Mouse (Mus musculus): ENCODE data around the gene Kcnk2. TPM values are rescaled to one million over a fixed set of nuclear protein-coding genes. Genes with fewer than 3 reads are reported as not detected.

Gene Kcnk2
- 10.6 and 11.6 TPM in 2 replicates for polyA plus RNA-seq (2015; fragmentation: Nextera tagmentation; extraction: Ambion mirVana)

DNA sequence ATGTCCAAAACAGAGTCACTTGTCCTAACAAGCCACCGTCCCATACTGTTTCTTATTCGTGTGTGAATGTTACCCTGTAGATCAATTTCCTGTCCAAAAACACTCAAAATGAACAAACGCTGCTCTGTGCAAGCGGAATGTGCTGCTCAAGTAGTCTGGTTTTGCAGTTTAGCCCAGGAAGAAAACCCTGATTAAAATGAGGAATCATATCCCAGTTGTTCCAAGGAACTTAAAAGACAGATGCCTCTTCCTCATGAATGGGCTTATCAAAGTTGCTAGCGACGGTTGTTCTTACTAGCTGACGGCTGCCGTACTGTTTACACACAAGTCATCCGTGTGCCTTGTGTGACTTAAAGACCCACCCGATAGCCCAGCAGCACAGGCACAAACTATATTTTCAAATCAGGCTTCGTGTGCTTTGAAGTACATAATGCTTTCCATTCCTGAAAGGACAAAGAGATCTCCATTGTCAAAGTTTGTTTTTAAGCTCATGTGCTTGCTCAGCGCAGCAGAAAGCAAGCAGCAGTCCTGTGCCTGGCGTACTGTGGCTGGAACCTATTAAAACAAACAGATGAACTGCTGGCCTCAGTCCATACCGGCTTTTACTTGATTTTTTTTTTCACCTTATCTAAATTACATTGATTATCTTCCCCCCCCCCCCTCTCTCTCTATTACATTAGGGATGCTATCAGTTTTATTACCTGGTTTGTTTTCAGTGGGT lies at the start of gene Kcnk2:
Gene Kcnk2, minus strand, starts transcription at position 51 of the 721 bp plus-strand sequence.
- Histone ChIP-seq H3K4me1 (no peaks in the 10 kb centered on the region), H3K4me2 (no peak within 1 kb of the TSS), H3K27ac (no peak within 1 kb of the TSS), H3K9ac (no peak within 1 kb of the TSS), H3K27me3 (no peaks in the 10 kb centered on the region), H3K4me3 (no peak within 1 kb of the TSS), H3K36me3 (ENCODE audit: poor library complexity, severe bottlenecking) (no peaks in the 10 kb centered on the region), H3K9me3 (replicated peaks) (no peaks in the 10 kb centered on the region)
- no peak for ATAC-seq
- 45% methylated on average over 14 of the region's 14 CpGs for WGBS

- Histone ChIP-seq H3K9ac (no peak overlapping the region), H3K4me3 (no peak overlapping the region), H3K4me1 (no peaks in the 10 kb centered on the region), H3K27me3 (no peaks in the 10 kb centered on the region), H3K9me3 (replicated peaks) (no peaks in the 10 kb centered on the region), H3K36me3 (ENCODE audit: poor library complexity, severe bottlenecking) (no peaks in the 10 kb centered on the region), H3K27ac (no peak overlapping the region), H3K4me2 (no peak overlapping the region)
- WGBS, result 87% methylated on average over 9 of the region's 9 CpGs
- ATAC-seq, result no peak
These were observed 38.7 kb upstream of the Kcnk2 start for GRCm38 (mm10) chr1:189440741-189441140.

GRCm38 (mm10) chr1:189437126-189437525 lies 35.1 kb upstream of the Kcnk2 start:
- H3K9me3 ChIP-seq (replicated peaks), result no peaks in the 10 kb centered on the region
- no peak overlapping the region for H3K4me2 ChIP-seq
- no peak for ATAC-seq
- H3K4me1 ChIP-seq, result no peaks in the 10 kb centered on the region
- H3K27me3 ChIP-seq, result no peaks in the 10 kb centered on the region
- no peaks in the 10 kb centered on the region for H3K36me3 ChIP-seq (ENCODE audit: poor library complexity, severe bottlenecking)
- H3K27ac ChIP-seq, result no peak overlapping the region
- no peak overlapping the region for H3K4me3 ChIP-seq
- WGBS, result 76% methylated on average over 5 of the region's 5 CpGs
- no peak overlapping the region for H3K9ac ChIP-seq

GRCm38 (mm10) chr1:189435452-189435851 lies 33.4 kb upstream of the Kcnk2 start:
- Histone ChIP-seq H3K36me3 (ENCODE audit: poor library complexity, severe bottlenecking) (no peaks in the 10 kb centered on the region), H3K9ac (no peak overlapping the region), H3K4me2 (no peak overlapping the region), H3K4me3 (no peak overlapping the region), H3K27ac (no peak overlapping the region), H3K9me3 (replicated peaks) (no peaks in the 10 kb centered on the region), H3K4me1 (peaks cover 6% of the 10 kb centered on the region; the same call in 1 of the 2 replicates), H3K27me3 (no peaks in the 10 kb centered on the region)
- 0 out of 2 replicates have a peak, but pooled peaks have one; percentile 19 for ATAC-seq
- WGBS, result 77% methylated on average over 10 of the region's 10 CpGs

- Histone ChIP-seq H3K4me2 (no peak overlapping the region), H3K4me1 (peaks cover 8% of the 10 kb centered on the region; the same call in 1 of the 2 replicates), H3K27me3 (no peaks in the 10 kb centered on the region), H3K4me3 (no peak overlapping the region), H3K36me3 (ENCODE audit: poor library complexity, severe bottlenecking) (no peaks in the 10 kb centered on the region), H3K9me3 (replicated peaks) (no peaks in the 10 kb centered on the region), H3K9ac (no peak overlapping the region), H3K27ac (no peak overlapping the region)
- 13% methylated on average over 5 of the region's 5 CpGs for WGBS
- ATAC-seq, result no peak
These were observed 29.4 kb upstream of the Kcnk2 start for GRCm38 (mm10) chr1:189431479-189431878.

DNA sequence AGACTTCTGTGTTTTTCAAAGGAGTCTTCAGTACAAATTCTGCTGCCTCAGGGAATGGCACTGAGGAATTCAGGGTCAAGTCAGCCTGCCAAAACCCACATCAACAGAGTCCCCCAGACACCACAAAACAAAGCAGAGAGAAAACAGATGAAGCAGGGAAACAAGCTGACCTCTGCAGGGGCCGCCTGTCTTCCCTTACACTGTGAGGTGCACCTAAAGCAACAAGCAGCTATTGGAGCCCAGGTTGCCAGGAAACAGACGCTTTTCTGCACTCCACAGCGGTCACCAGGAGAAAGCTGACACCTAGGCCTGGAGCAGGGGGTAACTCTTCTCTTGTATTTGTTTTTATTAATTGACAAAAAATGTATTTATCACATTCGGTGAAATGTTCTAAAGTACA lies 28.5 kb upstream of the Kcnk2 start:
- 17% methylated on average over 4 of the region's 4 CpGs for WGBS
- Histone ChIP-seq H3K27me3 (no peaks in the 10 kb centered on the region), H3K9ac (no peak overlapping the region), H3K36me3 (ENCODE audit: poor library complexity, severe bottlenecking) (no peaks in the 10 kb centered on the region), H3K9me3 (replicated peaks) (no peaks in the 10 kb centered on the region), H3K4me2 (no peak overlapping the region), H3K4me1 (peaks cover 8% of the 10 kb centered on the region; the same call in 1 of the 2 replicates), H3K4me3 (no peak overlapping the region), H3K27ac (no peak overlapping the region)
- no peak for ATAC-seq

- no peak overlapping the region for H3K4me2 ChIP-seq
- H3K9ac ChIP-seq, result no peak overlapping the region
- 81% methylated on average over 10 of the region's 10 CpGs for WGBS
- no peak overlapping the region for H3K4me3 ChIP-seq
- H3K4me1 ChIP-seq, result peaks cover 8% of the 10 kb centered on the region; the same call in 1 of the 2 replicates
- no peaks in the 10 kb centered on the region for H3K27me3 ChIP-seq
- no peak overlapping the region for H3K27ac ChIP-seq
- no peaks in the 10 kb centered on the region for H3K9me3 ChIP-seq (replicated peaks)
- H3K36me3 ChIP-seq (ENCODE audit: poor library complexity, severe bottlenecking), result no peaks in the 10 kb centered on the region
- ATAC-seq, result no peak
These were observed 27.5 kb upstream of the Kcnk2 start for GRCm38 (mm10) chr1:189429566-189429965.

DNA sequence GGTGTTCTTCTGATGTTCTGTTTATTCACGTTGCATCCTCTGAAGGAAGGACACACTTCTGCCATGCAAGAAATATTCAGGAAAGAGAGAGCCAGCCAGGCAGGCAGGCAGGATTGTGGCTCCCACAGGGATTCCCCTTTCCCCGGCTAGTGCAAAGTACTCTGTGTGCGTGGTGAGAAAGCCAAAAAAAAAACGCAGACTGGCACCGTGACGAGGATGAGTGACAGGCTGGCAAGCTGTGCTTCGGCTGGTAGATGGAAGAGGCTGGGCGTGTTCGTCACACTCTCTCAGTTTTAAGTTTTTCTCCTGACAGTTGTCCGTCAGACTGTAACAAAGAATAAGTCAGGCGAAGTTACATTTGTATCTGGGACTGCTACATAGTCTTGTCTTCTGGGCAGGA lies 24.2 kb upstream of the Kcnk2 start:
- Histone ChIP-seq H3K9me3 (replicated peaks) (no peaks in the 10 kb centered on the region), H3K4me3 (no peak overlapping the region), H3K4me2 (no peak overlapping the region), H3K27ac (no peak overlapping the region), H3K4me1 (peaks cover 8% of the 10 kb centered on the region; the same call in 1 of the 2 replicates), H3K9ac (no peak overlapping the region), H3K27me3 (no peaks in the 10 kb centered on the region), H3K36me3 (ENCODE audit: poor library complexity, severe bottlenecking) (no peaks in the 10 kb centered on the region)
- 82% methylated on average over 11 of the region's 11 CpGs for WGBS
- no peak for ATAC-seq

DNA sequence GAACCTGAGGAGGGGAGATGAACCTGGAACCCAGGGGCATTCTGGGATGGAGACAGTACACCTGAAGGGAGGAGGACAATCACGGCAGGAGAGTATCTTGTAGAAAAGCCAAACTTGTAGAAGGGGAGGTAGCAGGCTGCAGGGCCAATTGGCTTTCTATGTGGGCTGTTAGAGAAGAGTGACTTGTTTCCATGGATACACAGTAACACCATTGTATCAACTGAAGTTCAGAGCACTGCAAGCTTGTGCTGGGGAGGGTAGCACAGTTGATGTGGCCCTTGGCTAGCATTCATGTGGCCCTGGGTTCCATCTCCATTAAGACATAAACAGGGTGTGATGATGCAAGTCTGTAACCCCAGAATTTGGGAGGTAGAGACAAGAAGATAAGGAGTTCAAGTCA lies 17.8 kb upstream of the Kcnk2 start:
- Histone ChIP-seq H3K9ac (no peak overlapping the region), H3K4me3 (no peak overlapping the region), H3K36me3 (ENCODE audit: poor library complexity, severe bottlenecking) (no peaks in the 10 kb centered on the region), H3K27ac (no peak overlapping the region), H3K9me3 (replicated peaks) (no peaks in the 10 kb centered on the region), H3K4me2 (no peak overlapping the region), H3K27me3 (no peaks in the 10 kb centered on the region), H3K4me1 (no peaks in the 10 kb centered on the region)
- no peak for ATAC-seq
- 64% methylated on average over 1 of the region's 1 CpGs for WGBS

DNA sequence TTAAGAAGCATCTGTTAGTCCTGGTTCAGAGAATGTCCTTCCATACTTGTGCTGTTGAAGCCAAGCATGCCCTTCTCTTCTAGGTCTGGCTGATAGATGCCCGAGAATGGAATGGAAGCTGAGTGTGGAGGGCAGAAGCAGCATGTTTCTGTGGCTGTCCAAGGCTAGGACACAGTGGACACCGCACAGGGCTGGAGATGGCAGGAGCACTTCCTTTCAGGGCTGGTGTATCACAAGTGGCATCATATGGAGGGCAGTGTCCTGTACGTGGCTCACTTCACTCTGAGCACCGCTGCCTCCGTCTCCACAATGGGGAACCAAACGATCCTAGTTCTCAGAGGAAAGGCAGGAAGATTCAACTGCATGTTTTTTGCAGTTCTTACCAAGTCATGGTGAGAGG lies 7.8 kb upstream of the Kcnk2 start:
- ATAC-seq, result no peak
- no peaks in the 10 kb centered on the region for H3K9me3 ChIP-seq (replicated peaks)
- no peaks in the 10 kb centered on the region for H3K27me3 ChIP-seq
- H3K36me3 ChIP-seq (ENCODE audit: poor library complexity, severe bottlenecking), result no peaks in the 10 kb centered on the region
- 94% methylated on average over 6 of the region's 6 CpGs for WGBS
- no peak overlapping the region for H3K27ac ChIP-seq
- H3K4me3 ChIP-seq, result no peak overlapping the region
- no peaks in the 10 kb centered on the region for H3K4me1 ChIP-seq
- no peak overlapping the region for H3K4me2 ChIP-seq
- H3K9ac ChIP-seq, result no peak overlapping the region

DNA sequence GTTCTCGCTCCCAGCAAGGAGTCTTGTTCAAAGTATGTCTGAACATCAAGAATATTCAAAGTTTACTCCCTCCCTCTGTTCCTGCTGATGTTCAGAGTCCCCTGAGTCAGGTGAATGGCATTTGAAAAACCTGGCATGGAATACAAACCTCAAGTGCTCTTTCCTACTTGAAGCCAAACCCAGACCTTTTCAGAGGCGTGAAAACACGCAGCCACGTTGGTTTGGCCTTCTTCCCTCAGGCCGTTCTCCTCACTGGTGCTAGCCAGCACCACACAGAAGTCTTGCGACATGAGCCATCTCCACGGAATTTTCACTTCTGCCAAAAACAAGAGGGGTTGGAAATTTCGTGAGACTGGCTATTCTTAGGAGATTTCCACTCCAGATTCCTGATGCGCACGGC lies 3.1 kb upstream of the Kcnk2 start:
- Histone ChIP-seq H3K4me2 (no peak overlapping the region), H3K36me3 (ENCODE audit: poor library complexity, severe bottlenecking) (no peaks in the 10 kb centered on the region), H3K4me3 (no peak overlapping the region), H3K27me3 (no peaks in the 10 kb centered on the region), H3K9me3 (replicated peaks) (no peaks in the 10 kb centered on the region), H3K27ac (no peak overlapping the region), H3K4me1 (no peaks in the 10 kb centered on the region), H3K9ac (no peak overlapping the region)
- 82% methylated on average over 10 of the region's 10 CpGs for WGBS
- no peak for ATAC-seq

- no peak overlapping the region for H3K9ac ChIP-seq
- H3K9me3 ChIP-seq (replicated peaks), result no peaks in the 10 kb centered on the region
- no peak overlapping the region for H3K4me3 ChIP-seq
- no peak overlapping the region for H3K27ac ChIP-seq
- no peak overlapping the region for H3K4me2 ChIP-seq
- no peaks in the 10 kb centered on the region for H3K4me1 ChIP-seq
- WGBS, result 85% methylated on average over 6 of the region's 6 CpGs
- ATAC-seq, result no peak
- no peaks in the 10 kb centered on the region for H3K27me3 ChIP-seq
- no peaks in the 10 kb centered on the region for H3K36me3 ChIP-seq (ENCODE audit: poor library complexity, severe bottlenecking)
These were observed 1.5 kb upstream of the Kcnk2 start for GRCm38 (mm10) chr1:189403546-189403945.

GRCm38 (mm10) chr1:189403139-189403538 lies 1.1 kb upstream of the Kcnk2 start:
- no peaks in the 10 kb centered on the region for H3K27me3 ChIP-seq
- ATAC-seq, result no peak
- no peaks in the 10 kb centered on the region for H3K36me3 ChIP-seq (ENCODE audit: poor library complexity, severe bottlenecking)
- no peak overlapping the region for H3K4me2 ChIP-seq
- no peak overlapping the region for H3K4me3 ChIP-seq
- 83% methylated on average over 4 of the region's 4 CpGs for WGBS
- no peak overlapping the region for H3K27ac ChIP-seq
- no peaks in the 10 kb centered on the region for H3K9me3 ChIP-seq (replicated peaks)
- no peak overlapping the region for H3K9ac ChIP-seq
- H3K4me1 ChIP-seq, result no peaks in the 10 kb centered on the region

Data from forebrain, embryonic 13.5 days (tissue).